Mouse (Mus musculus): ENCODE measurements at regions not wholly inside any gene's neighbourhood (a gene's known extent, or its start where the extent isn't known, plus 50 kb on each side); places are given as distances from the start of the nearest gene placed in this dataset.

DNA sequence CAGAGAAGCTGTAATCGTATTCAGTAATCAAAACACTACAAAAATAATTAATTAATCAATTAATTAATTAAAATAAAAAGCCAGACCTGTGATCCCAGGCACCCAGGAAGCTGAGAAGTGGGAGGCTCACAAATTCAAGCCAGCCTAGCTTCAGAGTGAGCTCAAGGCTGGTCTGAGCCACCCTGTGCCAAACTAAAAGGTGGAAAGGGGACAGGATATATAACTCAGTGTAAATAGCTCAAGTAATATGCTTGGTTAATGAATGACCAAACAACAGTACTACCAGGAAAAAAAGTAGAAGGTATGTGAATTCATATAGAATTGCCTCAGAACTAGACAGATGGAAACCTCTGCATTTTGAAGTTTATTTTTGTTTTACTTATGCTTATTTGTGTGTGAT is 321.2 kb downstream of the Rbm26 start:
- TF ChIP-seq MYOD1 (IDR thresholded peaks at IDR 0.05; ENCODE audit: control insufficient read depth in 1 of 3, insufficient read length in 2 of 3, low read depth in 2 of 3): no peak
- TF ChIP-seq USF1 (IDR thresholded peaks at IDR 0.05; ENCODE audit: low read depth): no peak
- TF ChIP-seq E2F4 (IDR thresholded peaks at IDR 0.05; ENCODE audit: insufficient read depth): no peak
- TF ChIP-seq POLR2A (IDR thresholded peaks at IDR 0.05; ENCODE audit: insufficient read length, low read depth): no peak
- no peak for TF ChIP-seq REST (IDR thresholded peaks at IDR 0.05; ENCODE audit: insufficient read depth, insufficient read length)
- no peak for TF ChIP-seq MYOG (IDR thresholded peaks at IDR 0.05; ENCODE audit: control insufficient read depth in 1 of 3, insufficient read depth in 1 of 3, insufficient read length in 2 of 3, low read depth in 2 of 3)
- no peak for TF ChIP-seq MAX (IDR thresholded peaks at IDR 0.05; ENCODE audit: low read depth)
- TF ChIP-seq TCF12 (IDR thresholded peaks at IDR 0.05; ENCODE audit: insufficient read depth, poor library complexity, severe bottlenecking): no peak
- TF ChIP-seq POLR2AphosphoS2 (IDR thresholded peaks at IDR 0.05; ENCODE audit: insufficient read length, low read depth): no peak
- TF ChIP-seq CEBPB (IDR thresholded peaks at IDR 0.05; ENCODE audit: insufficient read depth, poor library complexity, severe bottlenecking): no peak
- no peak for TF ChIP-seq TCF3 (IDR thresholded peaks at IDR 0.05; ENCODE audit: insufficient read length, low read depth)

Measured in myocyte (in vitro differentiated cells).